Mouse (Mus musculus) G1E (cell line): ENCODE data around the gene Rfesd.

Experiments
- CTCF ChIP-seq: IDR thresholded peaks from 2 replicates; pipeline ENCODE4 v1.5.1; 2012; ENCODE audit warnings: low read depth, low read length, inconsistent platforms, mixed read lengths
- POLR2AphosphoS5 ChIP-seq: IDR thresholded peaks from 2 replicates; pipeline ENCODE4 v1.6.1; 2012; ENCODE audit warnings: low read depth, low read length, inconsistent platforms; ENCODE audit not compliant: insufficient replicate concordance

GRCm38 (mm10) chr13:76042455-76042854, 23.9 kb upstream of the Rfesd start:
- TF ChIP-seq CTCF (no peak), POLR2AphosphoS5 (no peak)
